Mouse (Mus musculus) limb, embryonic 14.5 days (tissue): ENCODE measurements at regions not wholly inside any gene's neighbourhood (a gene's known extent, or its start where the extent isn't known, plus 50 kb on each side); places are given as distances from the start of the nearest gene placed in this dataset.

Experiments used
- ATAC-seq: fragments of 200-750 bp; cut with Nextera tagmentation; 2 replicates; pipeline ENCODE4 v1.8.0; 2017; ENCODE audit warnings: low read depth, moderate number of reproducible peaks, moderate TSS enrichment; ENCODE audit not compliant: low FRiP score
- DNase-seq: peaks from one replicate; pipeline ENCODE4 v3.0.0-alpha.2; 2015; ENCODE audit warnings: low spot score
- H3K27ac ChIP-seq: fragments of 300-500 bp; sonication (generic); replicated peaks from 2 replicates; pipeline ENCODE4 v1.5.1; 2014; ENCODE audit warnings: low read depth, mild to moderate bottlenecking, low read length, moderate library complexity, mixed read lengths
- H3K27me3 ChIP-seq: fragments of 300-500 bp; sonication (generic); 2 replicates; pipeline ENCODE4 v1.6.1; 2014; ENCODE audit warnings: low read length, mixed read lengths; ENCODE audit not compliant: control insufficient read depth, insufficient read depth
- H3K36me3 ChIP-seq: fragments of 300-500 bp; sonication (generic); 2 replicates; pipeline ENCODE4 v1.6.1; 2014; ENCODE audit warnings: mild to moderate bottlenecking, low read length, moderate library complexity, mixed read lengths; ENCODE audit not compliant: control insufficient read depth, insufficient read depth
- H3K4me1 ChIP-seq: fragments of 300-500 bp; sonication (generic); 2 replicates; pipeline ENCODE4 v1.6.1; 2014; ENCODE audit warnings: antibody characterized with exemption, low read length, mixed read lengths; ENCODE audit not compliant: control insufficient read depth, insufficient read depth
- H3K4me2 ChIP-seq: fragments of 300-500 bp; sonication (generic); replicated peaks from 2 replicates; pipeline ENCODE4 v1.6.1; 2014; ENCODE audit warnings: low read depth, mild to moderate bottlenecking, low read length, moderate library complexity; ENCODE audit not compliant: severe bottlenecking
- H3K4me3 ChIP-seq: fragments of 300-500 bp; sonication (generic); replicated peaks from 2 replicates; pipeline ENCODE4 v1.5.1; 2014; ENCODE audit warnings: low read length
- H3K9ac ChIP-seq: fragments of 300-500 bp; sonication (generic); 2 replicates; pipeline ENCODE4 v1.6.1; 2014; ENCODE audit warnings: mild to moderate bottlenecking, low read depth, low read length, moderate library complexity; ENCODE audit not compliant: severe bottlenecking
- H3K9me3 ChIP-seq: fragments of 300-500 bp; sonication (generic); 2 replicates; pipeline ENCODE4 v1.6.1; 2016; ENCODE audit warnings: low read length; ENCODE audit not compliant: control insufficient read depth
- POLR2A ChIP-seq: fragments of 200-500 bp; IDR thresholded peaks from 2 replicates; pipeline ENCODE4 v1.8.0; 2012; ENCODE audit warnings: inconsistent platforms, mild to moderate bottlenecking, moderate library complexity, borderline replicate concordance; ENCODE audit not compliant: insufficient read depth, insufficient read length; ENCODE audit errors: extremely low read depth
- WGBS: fragments of 180-500 bp; shearing (Covaris S2); extraction: QIAGEN DNeasy Blood & Tissue Kit; methylation state at CpG from one replicate; pipeline ENCODE4 v1.1.7; 2014; 5-methylcytosine and 5-hydroxymethylcytosine counted together

- WGBS: 12% methylated on average over 5 of the region's 5 CpGs
- Histone ChIP-seq H3K36me3 (no peaks in the 10 kb centered on the region), H3K4me1 (peaks cover 18% of the 10 kb centered on the region), H3K27ac (peak overlapping the region; percentile 61), H3K9me3 (no peaks in the 10 kb centered on the region), H3K9ac (no peak overlapping the region), H3K4me3 (no peak overlapping the region), H3K27me3 (no peaks in the 10 kb centered on the region), H3K4me2 (no peak overlapping the region)
- DNase-seq: no peak
- TF ChIP-seq POLR2A: no peak
- ATAC-seq: no peak
Observed at GRCm38 (mm10) chr13:70283231-70283630, 354.2 kb downstream of the Ice1 start.

GRCm38 (mm10) chr13:70292713-70293112 lies 344.7 kb downstream of the Ice1 start:
- Histone ChIP-seq H3K4me2 (no peak overlapping the region), H3K9me3 (no peaks in the 10 kb centered on the region), H3K36me3 (no peaks in the 10 kb centered on the region), H3K4me3 (no peak overlapping the region), H3K27ac (no peak overlapping the region), H3K9ac (no peak overlapping the region), H3K4me1 (no peaks in the 10 kb centered on the region), H3K27me3 (no peaks in the 10 kb centered on the region)
- DNase-seq (no peak), ATAC-seq (no peak)
- no peak for TF ChIP-seq POLR2A
- 79% methylated on average over 3 of the region's 3 CpGs for WGBS

- Histone ChIP-seq H3K4me3 (no peak overlapping the region), H3K27me3 (no peaks in the 10 kb centered on the region), H3K4me1 (no peaks in the 10 kb centered on the region), H3K9me3 (no peaks in the 10 kb centered on the region), H3K27ac (no peak overlapping the region), H3K36me3 (no peaks in the 10 kb centered on the region), H3K9ac (no peak overlapping the region), H3K4me2 (no peak overlapping the region)
- WGBS: 45% methylated on average over 5 of the region's 5 CpGs
- DNase-seq: no peak
- no peak for TF ChIP-seq POLR2A
- no peak for ATAC-seq
Observed at GRCm38 (mm10) chr13:70303953-70304525, 333.4 kb downstream of the Ice1 start.

GRCm38 (mm10) chr13:70310516-70310915 lies 326.9 kb downstream of the Ice1 start:
- no peaks in the 10 kb centered on the region for H3K27me3 ChIP-seq
- no peak for TF ChIP-seq POLR2A
- H3K9ac ChIP-seq: no peak overlapping the region
- H3K9me3 ChIP-seq: no peaks in the 10 kb centered on the region
- 49% methylated on average over 2 of the region's 2 CpGs for WGBS
- DNase-seq: peak; percentile 18
- H3K4me2 ChIP-seq: no peak overlapping the region
- no peaks in the 10 kb centered on the region for H3K36me3 ChIP-seq
- no peak overlapping the region for H3K4me3 ChIP-seq
- no peak overlapping the region for H3K27ac ChIP-seq
- ATAC-seq: peak; percentile 70; the same call in 1 of the 2 replicates
- no peaks in the 10 kb centered on the region for H3K4me1 ChIP-seq

GRCm38 (mm10) chr13:70311226-70312055 lies 326.0 kb downstream of the Ice1 start:
- peak; percentile 15 for DNase-seq
- WGBS: 82% methylated on average over 14 of the region's 14 CpGs
- H3K9me3 ChIP-seq: no peaks in the 10 kb centered on the region

More at GRCm38 (mm10) chr13:70311226-70312055, 326.0 kb downstream of the Ice1 start:
- peak; percentile 57; the same call in 1 of the 2 replicates for ATAC-seq
- H3K4me3 ChIP-seq: no peak overlapping the region
- H3K27ac ChIP-seq: no peak overlapping the region
- no peaks in the 10 kb centered on the region for H3K4me1 ChIP-seq
- no peak overlapping the region for H3K9ac ChIP-seq
- no peaks in the 10 kb centered on the region for H3K27me3 ChIP-seq
- TF ChIP-seq POLR2A: no peak
- no peaks in the 10 kb centered on the region for H3K36me3 ChIP-seq
- H3K4me2 ChIP-seq: no peak overlapping the region
